Mouse (Mus musculus): Measurements from ENCODE around the gene Hcrt. TPM values are rescaled to one million over a fixed set of nuclear protein-coding genes. Genes with fewer than 3 reads are reported as not detected.

Gene Hcrt
- polyA plus RNA-seq, 1 experiment from 2014 or later, result not detected

- WGBS, result 84% methylated on average over 6 of the region's 6 CpGs
- Histone ChIP-seq H3K4me1 (ENCODE audit: control insufficient read depth, insufficient read depth, low read length) (peaks cover 5% of the 10 kb centered on the region), H3K27me3 (replicated peaks; ENCODE audit: control insufficient read depth, insufficient read depth, low read length) (no peaks in the 10 kb centered on the region), H3K27ac (ENCODE audit: low read length) (no peak overlapping the region), H3K4me3 (ENCODE audit: low read length) (no peak overlapping the region), H3K9me3 (ENCODE audit: control insufficient read depth, low read length) (no peaks in the 10 kb centered on the region), H3K9ac (ENCODE audit: low read depth, low read length) (no peak overlapping the region), H3K36me3 (ENCODE audit: control insufficient read depth, insufficient read depth, low read length) (no peaks in the 10 kb centered on the region), H3K4me2 (ENCODE audit: low read depth, low read length) (no peak overlapping the region)
- no peak for ATAC-seq
Observed at GRCm38 (mm10) chr11:100730477-100731205, 32.1 kb downstream of the Hcrt start.

DNA sequence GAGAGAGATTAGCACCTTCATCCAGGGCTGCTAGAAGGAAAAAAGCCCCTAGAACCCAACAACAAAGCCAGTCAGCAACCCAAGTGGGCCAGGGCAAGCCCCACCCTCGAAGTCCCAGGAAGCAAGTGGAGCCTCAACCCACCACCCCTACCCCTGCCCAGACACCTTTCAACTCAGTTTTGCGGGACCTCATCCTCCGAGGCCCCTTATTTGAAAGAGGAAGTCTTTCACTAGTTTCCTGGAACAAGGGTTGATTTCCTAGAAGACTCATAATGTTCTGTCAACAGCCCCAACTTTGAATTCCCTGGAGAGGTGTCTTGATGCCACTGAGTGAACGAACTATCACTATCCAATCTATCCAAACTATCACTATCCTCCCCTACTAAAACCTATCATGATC lies 32.8 kb downstream of the Hcrt start:
- Histone ChIP-seq H3K4me3 (ENCODE audit: low read length) (no peak overlapping the region), H3K27me3 (replicated peaks; ENCODE audit: control insufficient read depth, insufficient read depth, low read length) (no peaks in the 10 kb centered on the region), H3K4me1 (ENCODE audit: control insufficient read depth, insufficient read depth, low read length) (peaks cover 8% of the 10 kb centered on the region), H3K4me2 (ENCODE audit: low read depth, low read length) (no peak overlapping the region), H3K9me3 (ENCODE audit: control insufficient read depth, low read length) (no peaks in the 10 kb centered on the region), H3K36me3 (ENCODE audit: control insufficient read depth, insufficient read depth, low read length) (no peaks in the 10 kb centered on the region), H3K9ac (ENCODE audit: low read depth, low read length) (no peak overlapping the region), H3K27ac (ENCODE audit: low read length) (no peak overlapping the region)
- WGBS, result 79% methylated on average over 4 of the region's 4 CpGs
- no peak for ATAC-seq

- no peak for ATAC-seq
- Histone ChIP-seq H3K4me2 (ENCODE audit: low read depth, low read length) (no peak overlapping the region), H3K27ac (ENCODE audit: low read length) (no peak overlapping the region), H3K4me1 (ENCODE audit: control insufficient read depth, insufficient read depth, low read length) (peaks cover 17% of the 10 kb centered on the region), H3K36me3 (ENCODE audit: control insufficient read depth, insufficient read depth, low read length) (no peaks in the 10 kb centered on the region), H3K9me3 (ENCODE audit: control insufficient read depth, low read length) (no peaks in the 10 kb centered on the region), H3K27me3 (replicated peaks; ENCODE audit: control insufficient read depth, insufficient read depth, low read length) (no peaks in the 10 kb centered on the region), H3K9ac (ENCODE audit: low read depth, low read length) (no peak overlapping the region), H3K4me3 (ENCODE audit: low read length) (no peak overlapping the region)
- WGBS, result 79% methylated on average over 6 of the region's 6 CpGs
Observed at GRCm38 (mm10) chr11:100728601-100729000, 34.1 kb downstream of the Hcrt start.

DNA sequence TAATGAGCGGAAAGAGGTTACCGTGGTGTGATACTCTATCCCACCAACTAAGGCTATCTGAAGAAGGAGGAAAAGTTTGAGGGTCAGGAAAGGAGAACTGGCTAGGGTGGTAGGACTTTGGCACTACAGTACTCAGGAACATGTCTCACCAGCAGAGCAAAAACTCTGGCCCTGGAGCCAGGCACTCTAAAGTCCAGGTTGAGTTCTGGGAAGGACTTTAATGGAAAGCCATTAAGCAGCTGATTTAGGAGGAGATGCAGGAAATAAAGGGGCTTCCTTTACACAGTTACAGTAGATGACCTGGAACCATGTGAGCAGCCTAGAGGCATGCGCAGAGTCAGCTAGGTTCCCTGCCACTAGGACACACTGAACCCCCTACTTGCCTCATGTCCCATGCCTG lies 35.5 kb downstream of the Hcrt start:
- ATAC-seq, result no peak
- 93% methylated on average over 3 of the region's 3 CpGs for WGBS
- H3K9ac ChIP-seq (ENCODE audit: low read depth, low read length), result no peak overlapping the region
- H3K9me3 ChIP-seq (ENCODE audit: control insufficient read depth, low read length), result no peaks in the 10 kb centered on the region
- H3K27ac ChIP-seq (ENCODE audit: low read length), result no peak overlapping the region
- H3K4me3 ChIP-seq (ENCODE audit: low read length), result no peak overlapping the region
- H3K4me2 ChIP-seq (ENCODE audit: low read depth, low read length), result no peak overlapping the region
- peaks cover 26% of the 10 kb centered on the region for H3K4me1 ChIP-seq (ENCODE audit: control insufficient read depth, insufficient read depth, low read length)
- H3K27me3 ChIP-seq (replicated peaks; ENCODE audit: control insufficient read depth, insufficient read depth, low read length), result no peaks in the 10 kb centered on the region
- H3K36me3 ChIP-seq (ENCODE audit: control insufficient read depth, insufficient read depth, low read length), result no peaks in the 10 kb centered on the region

DNA sequence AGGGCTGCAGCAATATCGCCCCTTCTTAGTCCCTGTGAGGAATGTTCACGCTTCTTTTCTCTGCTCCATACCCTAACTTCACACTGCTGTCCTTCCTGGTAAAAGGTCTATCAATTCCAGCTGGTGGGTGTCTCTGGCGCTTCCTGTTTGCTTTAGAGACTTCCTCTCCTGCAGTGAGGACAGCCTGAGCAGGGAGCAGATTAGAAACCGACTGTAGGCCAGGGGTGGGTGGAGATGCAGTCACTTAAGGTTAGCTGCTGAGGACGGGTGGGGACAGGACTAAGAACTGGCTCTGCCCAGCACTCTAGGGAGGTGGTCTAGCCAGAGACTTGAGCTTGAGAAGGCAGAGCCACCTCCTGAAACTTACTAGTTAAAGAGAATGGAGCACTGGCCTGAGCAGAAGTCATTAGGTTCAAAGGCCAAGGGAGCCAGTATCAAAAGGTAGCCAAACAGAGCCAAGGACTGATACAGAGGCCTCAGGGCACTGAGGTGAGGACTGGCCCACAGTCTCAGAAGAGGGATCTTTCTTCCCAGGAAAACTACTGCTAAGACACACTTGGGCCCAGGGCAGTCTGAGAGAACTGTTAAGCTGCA lies 37.7 kb downstream of the Hcrt start:
- Histone ChIP-seq H3K4me2 (ENCODE audit: low read depth, low read length) (no peak overlapping the region), H3K27ac (ENCODE audit: low read length) (peak overlapping the region; percentile 76), H3K27me3 (replicated peaks; ENCODE audit: control insufficient read depth, insufficient read depth, low read length) (no peaks in the 10 kb centered on the region), H3K9me3 (ENCODE audit: control insufficient read depth, low read length) (no peaks in the 10 kb centered on the region), H3K9ac (ENCODE audit: low read depth, low read length) (peak overlapping the region; percentile 9; the same call in 1 of the 2 replicates), H3K4me1 (ENCODE audit: control insufficient read depth, insufficient read depth, low read length) (peaks cover 43% of the 10 kb centered on the region), H3K4me3 (ENCODE audit: low read length) (no peak overlapping the region), H3K36me3 (ENCODE audit: control insufficient read depth, insufficient read depth, low read length) (no peaks in the 10 kb centered on the region)
- peak; percentile 54 for ATAC-seq
- 20% methylated on average over 5 of the region's 5 CpGs for WGBS

DNA sequence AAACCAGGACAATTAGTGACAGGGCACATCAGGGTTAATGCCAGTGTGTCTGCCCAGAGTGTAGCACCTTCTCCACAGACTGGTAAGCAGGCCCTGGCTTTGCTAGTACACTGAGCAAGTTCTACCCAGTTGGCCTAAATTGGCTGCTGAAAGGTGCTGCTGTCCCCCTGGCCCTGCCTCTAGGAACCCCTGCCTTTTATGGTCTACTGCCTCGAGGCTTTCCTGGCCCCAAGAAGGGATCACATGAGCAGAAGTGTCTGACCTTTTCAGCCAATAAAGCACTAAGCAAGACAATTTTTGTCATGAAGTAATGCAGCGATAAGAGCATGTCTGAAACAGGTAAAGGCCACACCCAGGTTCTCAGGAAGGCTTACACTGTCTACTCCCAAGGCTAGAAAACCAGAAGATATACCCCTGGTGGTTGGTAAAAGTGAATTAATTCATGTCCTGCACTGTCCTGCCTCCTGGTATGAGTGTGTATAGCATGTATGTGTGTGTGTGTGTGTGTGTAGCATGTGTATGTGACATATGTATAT lies 40.2 kb downstream of the Hcrt start:
- 33% methylated on average over 2 of the region's 2 CpGs for WGBS
- no peak overlapping the region; the same call in 1 of the 2 replicates for H3K9ac ChIP-seq (ENCODE audit: low read depth, low read length)
- peak; percentile 70 for ATAC-seq

DNA sequence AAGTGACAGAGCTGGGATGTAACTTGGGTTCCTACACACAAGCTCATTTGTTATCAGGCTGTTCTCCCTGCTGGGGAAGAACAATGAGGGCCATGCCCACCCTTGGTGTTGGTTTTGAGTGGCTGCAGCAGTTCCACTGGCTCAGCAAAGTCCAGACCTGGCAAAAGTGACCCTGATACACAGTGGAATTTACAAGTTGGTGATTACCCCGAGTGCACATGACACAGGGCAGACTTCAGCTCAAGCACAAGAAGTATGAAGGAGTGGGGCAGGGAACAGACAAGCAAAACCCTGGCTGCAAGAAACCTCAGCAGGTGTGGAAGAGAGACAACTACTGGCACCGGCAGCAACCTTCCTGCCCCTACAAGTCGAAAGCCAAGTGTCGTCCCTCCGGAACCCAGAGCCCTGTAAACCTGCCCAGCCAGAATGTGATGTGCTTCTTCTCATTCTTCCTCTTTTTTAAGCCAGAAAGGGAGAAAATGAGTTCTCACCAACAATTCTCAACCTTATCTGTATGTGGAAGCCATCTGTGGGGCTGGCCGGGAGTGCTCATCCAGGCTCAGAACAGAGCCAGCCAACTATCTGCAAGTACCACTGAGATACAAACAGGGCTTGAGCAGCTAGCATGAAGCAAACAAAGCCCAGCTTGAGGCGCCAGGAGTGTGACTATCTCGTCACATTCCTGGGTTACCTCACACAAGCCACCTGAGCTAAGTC lies 40.8 kb downstream of the Hcrt start:
- no peak overlapping the region; the same call in 1 of the 2 replicates for H3K9ac ChIP-seq (ENCODE audit: low read depth, low read length)
- ATAC-seq, result peak; percentile 31

More for the DNA sequence above, 40.2 kb downstream of the Hcrt start:
- no peak overlapping the region for H3K4me2 ChIP-seq (ENCODE audit: low read depth, low read length)
- no peak overlapping the region for H3K4me3 ChIP-seq (ENCODE audit: low read length)
- peaks cover 3% of the 10 kb centered on the region for H3K36me3 ChIP-seq (ENCODE audit: control insufficient read depth, insufficient read depth, low read length)
- H3K4me1 ChIP-seq (ENCODE audit: control insufficient read depth, insufficient read depth, low read length), result peaks cover 46% of the 10 kb centered on the region
- no peaks in the 10 kb centered on the region for H3K27me3 ChIP-seq (replicated peaks; ENCODE audit: control insufficient read depth, insufficient read depth, low read length)
- no peaks in the 10 kb centered on the region for H3K9me3 ChIP-seq (ENCODE audit: control insufficient read depth, low read length)
- peak overlapping the region; percentile 71 for H3K27ac ChIP-seq (ENCODE audit: low read length)

DNA sequence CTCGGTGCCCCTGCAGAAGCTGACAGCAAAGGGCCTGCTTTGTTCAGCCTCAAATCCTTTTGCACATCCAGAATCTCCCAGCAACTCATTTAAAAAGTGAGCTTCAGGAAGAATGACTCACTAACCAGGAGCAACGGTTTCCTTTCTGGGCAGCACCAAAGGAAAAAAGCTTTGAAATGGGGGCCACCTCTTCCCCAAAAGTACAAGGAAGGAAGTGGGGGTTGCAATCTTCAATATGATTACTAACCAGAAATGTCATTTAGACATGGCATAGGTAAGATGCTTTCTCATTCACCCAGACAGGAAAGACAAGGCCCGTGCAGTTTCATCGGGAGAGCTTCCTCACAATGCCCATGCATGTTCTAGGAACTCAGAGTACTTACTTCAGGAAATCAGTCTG lies 41.5 kb downstream of the Hcrt start:
- no peaks in the 10 kb centered on the region for H3K9me3 ChIP-seq (ENCODE audit: control insufficient read depth, low read length)
- H3K4me2 ChIP-seq (ENCODE audit: low read depth, low read length), result no peak overlapping the region

More for the DNA sequence above, 40.8 kb downstream of the Hcrt start:
- Histone ChIP-seq H3K4me1 (ENCODE audit: control insufficient read depth, insufficient read depth, low read length) (peaks cover 46% of the 10 kb centered on the region), H3K27me3 (replicated peaks; ENCODE audit: control insufficient read depth, insufficient read depth, low read length) (no peaks in the 10 kb centered on the region), H3K4me3 (ENCODE audit: low read length) (no peak overlapping the region), H3K9me3 (ENCODE audit: control insufficient read depth, low read length) (no peaks in the 10 kb centered on the region), H3K4me2 (ENCODE audit: low read depth, low read length) (no peak overlapping the region), H3K36me3 (ENCODE audit: control insufficient read depth, insufficient read depth, low read length) (peaks cover 3% of the 10 kb centered on the region), H3K27ac (ENCODE audit: low read length) (peak overlapping the region; percentile 71)
- 68% methylated on average over 8 of the region's 8 CpGs for WGBS

DNA sequence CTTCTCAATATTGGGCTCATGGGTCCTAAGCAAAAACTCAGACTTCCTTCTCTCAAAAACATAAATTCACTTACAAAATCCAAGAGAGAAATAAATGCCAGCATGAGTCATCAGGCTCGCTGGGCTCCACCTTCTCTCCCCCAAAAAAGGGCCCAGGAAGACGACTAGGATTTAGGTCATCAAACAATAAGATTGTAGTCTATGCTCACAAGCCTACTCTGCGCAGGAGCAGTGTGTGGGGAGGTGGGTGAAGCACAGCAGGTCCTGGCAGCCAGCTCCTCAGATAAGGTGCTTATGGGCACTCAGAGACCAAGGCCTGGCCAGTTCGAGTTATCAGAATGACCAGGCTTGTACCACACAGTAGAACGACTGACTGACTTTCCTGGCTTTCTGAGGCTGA lies 42.4 kb downstream of the Hcrt start:
- no peak overlapping the region for H3K4me3 ChIP-seq (ENCODE audit: low read length)
- no peak overlapping the region for H3K4me2 ChIP-seq (ENCODE audit: low read depth, low read length)
- H3K36me3 ChIP-seq (ENCODE audit: control insufficient read depth, insufficient read depth, low read length), result peaks cover 3% of the 10 kb centered on the region
- H3K9me3 ChIP-seq (ENCODE audit: control insufficient read depth, low read length), result no peaks in the 10 kb centered on the region
- WGBS, result 66% methylated on average over 5 of the region's 5 CpGs
- H3K27ac ChIP-seq (ENCODE audit: low read length), result no peak overlapping the region
- peaks cover 42% of the 10 kb centered on the region for H3K4me1 ChIP-seq (ENCODE audit: control insufficient read depth, insufficient read depth, low read length)
- H3K27me3 ChIP-seq (replicated peaks; ENCODE audit: control insufficient read depth, insufficient read depth, low read length), result no peaks in the 10 kb centered on the region
- no peak for ATAC-seq
- no peak overlapping the region for H3K9ac ChIP-seq (ENCODE audit: low read depth, low read length)

More for the DNA sequence above, 41.5 kb downstream of the Hcrt start:
- ATAC-seq, result no peak
- 66% methylated on average over 4 of the region's 4 CpGs for WGBS
- peak overlapping the region; percentile 71 for H3K27ac ChIP-seq (ENCODE audit: low read length)
- no peak overlapping the region for H3K9ac ChIP-seq (ENCODE audit: low read depth, low read length)
- H3K4me1 ChIP-seq (ENCODE audit: control insufficient read depth, insufficient read depth, low read length), result peaks cover 46% of the 10 kb centered on the region
- peaks cover 3% of the 10 kb centered on the region for H3K36me3 ChIP-seq (ENCODE audit: control insufficient read depth, insufficient read depth, low read length)
- no peaks in the 10 kb centered on the region for H3K27me3 ChIP-seq (replicated peaks; ENCODE audit: control insufficient read depth, insufficient read depth, low read length)
- no peak overlapping the region for H3K4me3 ChIP-seq (ENCODE audit: low read length)
